Mouse (Mus musculus) embryonic fibroblast, embryonic 13.5 days (primary cell): ENCODE results near the gene Tmem192. TPM values are rescaled to one million over a fixed set of nuclear protein-coding genes. Genes with fewer than 3 reads are reported as not detected.

Source experiments
- H3K27ac ChIP-seq: 2 replicates; pipeline ENCODE4 v1.5.1; 2012; ENCODE audit warnings: low read length, control low read depth, inconsistent platforms; ENCODE audit not compliant: insufficient read depth
- H3K4me1 ChIP-seq: 2 replicates; pipeline ENCODE4 v1.6.1; 2011; ENCODE audit warnings: low read length; ENCODE audit not compliant: control insufficient read depth, insufficient read depth
- H3K4me3 ChIP-seq: 2 replicates; pipeline ENCODE4 v1.5.1; 2011; ENCODE audit warnings: mild to moderate bottlenecking, control low read depth, low read length; ENCODE audit not compliant: insufficient read depth
- CTCF ChIP-seq: IDR thresholded peaks from 2 replicates; pipeline ENCODE4 v1.5.1; 2011; ENCODE audit warnings: mild to moderate bottlenecking, control low read depth, low read length, moderate library complexity, borderline replicate concordance; ENCODE audit not compliant: insufficient read depth
- POLR2A ChIP-seq: IDR thresholded peaks from 2 replicates; pipeline ENCODE4 v1.6.1; 2011; ENCODE audit warnings: low read depth, mild to moderate bottlenecking, control low read depth, low read length, moderate library complexity
- polyA plus RNA-seq: library from polyadenylated mRNA; stranded (reverse); fragments of >200 nt; gene quantifications from 2 replicates; pipeline ENCODE4 v1.2.4, GENCODE M21; 2011; ENCODE audit warnings: low read depth; ENCODE audit not compliant: missing spikeins, insufficient read length

Gene Tmem192
- polyA plus RNA-seq, 1 experiment: 25.1 TPM

- TF ChIP-seq CTCF (no peak), POLR2A (no peak)
- H3K4me1 ChIP-seq: no peaks in the 10 kb centered on the region
- no peak overlapping the region for H3K27ac ChIP-seq
- no peak overlapping the region for H3K4me3 ChIP-seq
Measured at GRCm38 (mm10) chr8:64926355-64926754, 20.6 kb upstream of the Tmem192 start.

DNA sequence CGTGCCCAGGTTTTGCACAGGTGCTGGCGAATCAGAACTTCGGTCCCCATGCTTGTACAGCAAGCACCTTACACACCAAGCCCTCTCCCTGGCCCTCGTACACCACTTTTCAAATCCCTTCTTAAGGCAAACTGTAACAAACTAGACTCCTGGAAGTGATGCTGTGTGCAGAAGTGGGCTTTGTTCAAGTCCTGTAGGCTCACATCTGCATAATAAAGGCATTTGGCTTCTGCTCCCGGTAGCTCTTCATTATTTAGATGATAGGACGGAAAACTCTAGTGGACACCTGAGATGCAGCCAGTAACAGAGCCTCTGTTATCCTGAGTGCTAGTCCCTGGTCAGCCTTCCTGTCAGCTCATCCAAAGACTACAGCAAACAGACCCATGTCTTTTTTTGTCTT lies 18.0 kb upstream of the Tmem192 start:
- no peak overlapping the region for H3K4me3 ChIP-seq
- no peak overlapping the region for H3K27ac ChIP-seq
- no peaks in the 10 kb centered on the region for H3K4me1 ChIP-seq
- TF ChIP-seq CTCF (no peak), POLR2A (no peak)

GRCm38 (mm10) chr8:64934997-64935396 lies 12.0 kb upstream of the Tmem192 start:
- Histone ChIP-seq H3K4me3 (no peak overlapping the region), H3K27ac (no peak overlapping the region), H3K4me1 (no peaks in the 10 kb centered on the region)
- TF ChIP-seq CTCF: no peak
- no peak for TF ChIP-seq POLR2A

- H3K27ac ChIP-seq: no peak overlapping the region
- no peak overlapping the region for H3K4me3 ChIP-seq
- no peak for TF ChIP-seq POLR2A
- TF ChIP-seq CTCF: no peak
- H3K4me1 ChIP-seq: peaks cover 2% of the 10 kb centered on the region; the same call in 1 of the 2 replicates
Measured at GRCm38 (mm10) chr8:64941019-64941418, 6.0 kb upstream of the Tmem192 start.

- Histone ChIP-seq H3K27ac (no peak overlapping the region), H3K4me3 (no peak overlapping the region), H3K4me1 (peaks cover 2% of the 10 kb centered on the region; the same call in 1 of the 2 replicates)
- TF ChIP-seq CTCF (peak; percentile 83; the same call in 1 of the 2 replicates), POLR2A (no peak)
Measured at GRCm38 (mm10) chr8:64941495-64941894, 5.5 kb upstream of the Tmem192 start.

- no peak overlapping the region for H3K4me3 ChIP-seq
- H3K4me1 ChIP-seq: peaks cover 2% of the 10 kb centered on the region; the same call in 1 of the 2 replicates
- no peak for TF ChIP-seq CTCF
- TF ChIP-seq POLR2A: no peak
- H3K27ac ChIP-seq: no peak overlapping the region
Measured at GRCm38 (mm10) chr8:64942946-64943345, 4.0 kb upstream of the Tmem192 start.

DNA sequence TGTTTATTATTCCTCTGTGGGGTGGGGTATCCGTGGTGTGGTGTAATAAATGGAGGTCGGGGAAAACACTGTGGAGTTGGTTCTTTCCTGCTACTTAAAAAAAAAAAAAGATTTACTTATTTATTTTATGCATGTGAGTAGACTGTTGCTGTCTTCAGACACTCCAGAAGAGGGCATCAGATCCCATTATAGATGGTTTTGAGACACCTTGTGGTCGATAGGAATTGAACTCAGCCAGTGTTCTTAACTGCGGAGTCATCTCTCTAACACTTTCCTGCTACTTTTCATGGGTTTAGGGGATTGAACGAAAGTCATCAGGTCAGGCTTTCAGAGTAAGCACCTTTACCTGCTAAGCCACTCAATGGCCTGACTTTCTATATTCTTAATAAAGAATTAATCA lies 2.2 kb upstream of the Tmem192 start:
- peaks cover 2% of the 10 kb centered on the region; the same call in 1 of the 2 replicates for H3K4me1 ChIP-seq
- no peak overlapping the region for H3K27ac ChIP-seq
- no peak for TF ChIP-seq CTCF
- TF ChIP-seq POLR2A: no peak
- H3K4me3 ChIP-seq: no peak overlapping the region

- H3K27ac ChIP-seq: no peak overlapping the region
- peaks cover 2% of the 10 kb centered on the region; the same call in 1 of the 2 replicates for H3K4me1 ChIP-seq
- TF ChIP-seq POLR2A (no peak), CTCF (no peak)
- no peak overlapping the region for H3K4me3 ChIP-seq
Measured at GRCm38 (mm10) chr8:64945606-64946005, 1.4 kb upstream of the Tmem192 start.

GRCm38 (mm10) chr8:64946441-64946819 lies 555 bp upstream of the Tmem192 start:
- no peak overlapping the region for H3K27ac ChIP-seq
- TF ChIP-seq POLR2A (no peak), CTCF (no peak)
- H3K4me1 ChIP-seq: peaks cover 2% of the 10 kb centered on the region; the same call in 1 of the 2 replicates
- H3K4me3 ChIP-seq: no peak overlapping the region

DNA sequence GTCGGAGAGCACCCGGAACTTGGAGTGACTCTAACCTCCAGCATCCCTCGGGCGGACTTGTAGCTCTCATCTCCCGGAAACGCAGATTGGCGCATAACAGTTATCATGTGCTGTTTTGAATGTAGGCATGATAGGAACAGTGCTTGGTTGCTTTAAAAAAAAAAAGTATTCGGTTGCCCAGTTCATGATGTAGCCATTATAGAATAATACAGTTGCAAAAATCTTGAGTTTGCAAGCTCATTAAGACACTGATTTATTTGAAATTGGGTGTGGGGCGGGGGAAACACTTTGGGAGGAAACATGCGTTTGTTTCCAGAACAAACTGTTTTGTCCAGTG lies 681 bp downstream of the Tmem192 start:
- H3K4me1 ChIP-seq: no peaks in the 10 kb centered on the region
- TF ChIP-seq CTCF: no peak
- TF ChIP-seq POLR2A: no peak
- H3K27ac ChIP-seq: no peak overlapping the region; the same call in 1 of the 2 replicates
- H3K4me3 ChIP-seq: peak overlapping the region; percentile 57

DNA sequence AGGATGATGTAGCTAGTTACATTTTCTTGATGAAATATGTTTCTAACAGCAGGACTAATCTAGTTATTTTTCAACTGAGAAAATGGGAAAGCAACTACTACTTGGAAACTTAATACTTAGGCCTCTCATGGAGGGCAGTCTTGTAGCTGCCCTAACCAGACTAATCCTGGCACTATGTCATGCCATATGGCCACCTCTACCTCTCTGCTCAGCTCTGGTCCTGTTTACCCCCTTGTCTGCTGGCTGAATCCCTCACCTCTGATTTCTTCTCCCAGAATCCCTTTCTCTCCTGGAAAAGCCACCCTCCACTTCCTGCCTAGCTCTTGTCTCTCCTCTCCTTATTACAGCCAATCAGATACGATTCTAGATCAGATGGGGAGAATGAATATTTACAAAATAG lies 1.4 kb downstream of the Tmem192 start:
- TF ChIP-seq CTCF (no peak), POLR2A (no peak)
- no peak overlapping the region for H3K27ac ChIP-seq
- H3K4me1 ChIP-seq: no peaks in the 10 kb centered on the region
- no peak overlapping the region for H3K4me3 ChIP-seq
